Comparison of ENCODE assay signal across 8 mouse cellular contexts in genomic region chr19:6940396-6941351, GRCm38 (mm10). TPM values are rescaled to one million over a fixed set of nuclear protein-coding genes. Genes with fewer than 3 reads are reported as not detected.
DNase-seq lines count a peak whose midpoint lies in the region; ATAC-seq lines count a peak whose summit lies in the region.

No protein-coding gene starts in this region.

- peaks cover 5% of the 10 kb centered on the region for H3K27me3 ChIP-seq in kidney, embryonic 14.5 days (ENCODE audit: control insufficient read depth, insufficient read depth, low read length)
- peaks cover 13% of the 10 kb centered on the region for H3K27me3 ChIP-seq in heart, embryonic 13.5 days (replicated peaks)
- peaks cover 19% of the 10 kb centered on the region for H3K27me3 ChIP-seq in liver, embryonic 12.5 days (replicated peaks)

- peak overlapping the region; percentile 98 for H3K4me2 ChIP-seq in kidney, embryonic 14.5 days (replicated peaks; ENCODE audit: low read depth, low read length)
- H3K4me2 ChIP-seq in heart, embryonic 13.5 days, result peak overlapping the region; percentile 100
- H3K4me2 ChIP-seq in liver, embryonic 12.5 days, result peak overlapping the region; percentile 98

- H3K36me3 ChIP-seq in kidney, embryonic 14.5 days (ENCODE audit: control insufficient read depth, insufficient read depth, low read length), result no peaks in the 10 kb centered on the region
- H3K36me3 ChIP-seq in heart, embryonic 13.5 days, result peaks cover 20% of the 10 kb centered on the region
- peaks cover 12% of the 10 kb centered on the region for H3K36me3 ChIP-seq in liver, embryonic 12.5 days

- H3K27ac ChIP-seq in kidney, embryonic 14.5 days (ENCODE audit: low read depth, low read length), result peak overlapping the region; percentile 98; the same call in 1 of the 2 replicates
- peak overlapping the region; percentile 97 for H3K27ac ChIP-seq in heart, embryonic 13.5 days (replicated peaks)
- H3K27ac ChIP-seq in liver, embryonic 12.5 days, result peak overlapping the region; percentile 94

- peak overlapping the region; percentile 86 for H3K9ac ChIP-seq in kidney, embryonic 14.5 days (ENCODE audit: low read depth, low read length)
- H3K9ac ChIP-seq in heart, embryonic 13.5 days, result peak overlapping the region; percentile 87
- peak overlapping the region; percentile 86 for H3K9ac ChIP-seq in liver, embryonic 12.5 days

- H3K9me3 ChIP-seq in kidney, embryonic 14.5 days (ENCODE audit: control insufficient read depth, low read length), result no peaks in the 10 kb centered on the region
- H3K9me3 ChIP-seq in heart, embryonic 13.5 days, result no peaks in the 10 kb centered on the region
- H3K9me3 ChIP-seq in liver, embryonic 12.5 days (replicated peaks), result no peaks in the 10 kb centered on the region

- H3K4me1 ChIP-seq in kidney, embryonic 14.5 days (ENCODE audit: control insufficient read depth, insufficient read depth, low read length), result peaks cover 9% of the 10 kb centered on the region
- peaks cover 30% of the 10 kb centered on the region for H3K4me1 ChIP-seq in heart, embryonic 13.5 days
- H3K4me1 ChIP-seq in liver, embryonic 12.5 days, result peaks cover 30% of the 10 kb centered on the region

- H3K4me3 ChIP-seq in kidney, embryonic 14.5 days (ENCODE audit: low read length), result peak overlapping the region; percentile 88
- H3K4me3 ChIP-seq in heart, embryonic 13.5 days, result peak overlapping the region; percentile 67
- H3K4me3 ChIP-seq in liver, embryonic 12.5 days, result peak overlapping the region; percentile 88

- no peak for DNase-seq in kidney, adult 8-10 months
- DNase-seq in R1 (ENCODE audit: low read depth, low spot score), result peak; percentile 21
- no peak for DNase-seq in ovary, postnatal 10 days (ENCODE audit: low spot score)
- DNase-seq in left cerebral cortex, adult 9 months (ENCODE audit: low spot score in 2 of 2), result no peak

- ATAC-seq in kidney, embryonic 14.5 days (ENCODE audit: low FRiP score, low TSS enrichment), result peak; percentile 11
- peak; percentile 6; the same call in 1 of the 2 replicates for ATAC-seq in heart, embryonic 13.5 days (ENCODE audit: extremely low read depth, insufficient number of reproducible peaks, low FRiP score, low TSS enrichment)
- no peak for ATAC-seq in liver, embryonic 12.5 days
- no peak for ATAC-seq in inflammation-experienced regulatory T-cells, adult 6 months

- 22% methylated on average over 28 of the region's 29 CpGs for WGBS in kidney, embryonic 14.5 days
- 20% methylated on average over 28 of the region's 29 CpGs for WGBS in heart, embryonic 13.5 days
- 27% methylated on average over 28 of the region's 29 CpGs for WGBS in liver, embryonic 12.5 days (ENCODE audit: insufficient replicate concordance)

RNA-seq across cellular contexts. Expression of gene Bad, which starts 1.0 kb away (rescaled TPM):
- 65.5 and 70.9 TPM in 2 replicates for polyA plus RNA-seq in kidney, embryonic 14.5 days (2014; fragmentation: Nextera tagmentation; extraction: Ambion mirVana)
- 56.9 and 59.8 TPM in 2 replicates for polyA plus RNA-seq in heart, embryonic 13.5 days (2015; fragmentation: Nextera tagmentation; extraction: Ambion mirVana)
- polyA plus RNA-seq in liver, embryonic 12.5 days (2016; fragmentation: Nextera tagmentation; extraction: Ambion mirVana), result 36.4 and 37.6 TPM in 2 replicates
- 10 to 100 TPM; 42.9 to 55.0 (median 47.6) TPM for polyA plus RNA-seq in inflammation-experienced regulatory T-cells, adult 6 months (2017; shearing (Covaris generic))

RNA-seq across cellular contexts. Expression of gene Gpr137, which starts 1.6 kb away (rescaled TPM):
- polyA plus RNA-seq in kidney, embryonic 14.5 days (2014; fragmentation: Nextera tagmentation; extraction: Ambion mirVana), result 23.3 and 27.4 TPM in 2 replicates
- polyA plus RNA-seq in heart, embryonic 13.5 days (2015; fragmentation: Nextera tagmentation; extraction: Ambion mirVana), result 18.6 and 19.6 TPM in 2 replicates
- polyA plus RNA-seq in liver, embryonic 12.5 days (2016; fragmentation: Nextera tagmentation; extraction: Ambion mirVana), result 8.8 and 9.9 TPM in 2 replicates
- 10 to 100 TPM in 1 of 3 experiments, 1 to 10 TPM in 2; 4.6 to 13.0 (median 9.1) TPM for polyA plus RNA-seq in inflammation-experienced regulatory T-cells, adult 6 months (2017; shearing (Covaris generic))

RNA-seq across cellular contexts. Expression of gene Kcnk4, which starts 6.4 kb away (rescaled TPM):
- 0.12 and 0.51 TPM in 2 replicates for polyA plus RNA-seq in kidney, embryonic 14.5 days (2014; fragmentation: Nextera tagmentation; extraction: Ambion mirVana)
- polyA plus RNA-seq in heart, embryonic 13.5 days (2015; fragmentation: Nextera tagmentation; extraction: Ambion mirVana), result 0.18 and 0.44 TPM in 2 replicates
- 0.05 TPM in 1 of 2 replicates, not detected in the other for polyA plus RNA-seq in liver, embryonic 12.5 days (2016; fragmentation: Nextera tagmentation; extraction: Ambion mirVana)
- polyA plus RNA-seq in inflammation-experienced regulatory T-cells, adult 6 months (2017; shearing (Covaris generic)), result not detected

RNA-seq across cellular contexts. Expression of gene Catsperz, which starts 15.5 kb away (rescaled TPM):
- 2.1 and 3.8 TPM in 2 replicates for polyA plus RNA-seq in kidney, embryonic 14.5 days (2014; fragmentation: Nextera tagmentation; extraction: Ambion mirVana)
- polyA plus RNA-seq in heart, embryonic 13.5 days (2015; fragmentation: Nextera tagmentation; extraction: Ambion mirVana), result 1.7 and 3.6 TPM in 2 replicates
- 0.80 and 0.93 TPM in 2 replicates for polyA plus RNA-seq in liver, embryonic 12.5 days (2016; fragmentation: Nextera tagmentation; extraction: Ambion mirVana)
- under 1 TPM in 1 of 3 experiments, not detected in 2; 0.59 TPM for polyA plus RNA-seq in inflammation-experienced regulatory T-cells, adult 6 months (2017; shearing (Covaris generic))

RNA-seq across cellular contexts. Expression of gene Esrra, which starts 19.1 kb away (rescaled TPM):
- polyA plus RNA-seq in kidney, embryonic 14.5 days (2014; fragmentation: Nextera tagmentation; extraction: Ambion mirVana), result 5.2 and 9.0 TPM in 2 replicates
- polyA plus RNA-seq in heart, embryonic 13.5 days (2015; fragmentation: Nextera tagmentation; extraction: Ambion mirVana), result 30.4 and 33.0 TPM in 2 replicates
- 6.5 and 6.8 TPM in 2 replicates for polyA plus RNA-seq in liver, embryonic 12.5 days (2016; fragmentation: Nextera tagmentation; extraction: Ambion mirVana)
- polyA plus RNA-seq in inflammation-experienced regulatory T-cells, adult 6 months (2017; shearing (Covaris generic)), result 1 to 10 TPM; 2.3 to 4.4 (median 4.2) TPM

Comparison
In these comparisons a context has a peak if more than half of its experiments do, and no peak if none do; other contexts are left out.
1. ATAC-seq: peak in kidney, embryonic 14.5 days (single experiment) and heart, embryonic 13.5 days (single experiment); none in liver, embryonic 12.5 days (single experiment) and inflammation-experienced regulatory T-cells, adult 6 months (single experiment).
2. Peak in every context shown above with its lines, with median percentiles within 50 percentile points of each other: H3K27ac ChIP-seq, H3K4me2 ChIP-seq, H3K4me3 ChIP-seq and H3K9ac ChIP-seq.